Mouse (Mus musculus) bone marrow, adult 2 months (tissue): ENCODE results near the gene Mrvi1. TPM values are rescaled to one million over a fixed set of nuclear protein-coding genes. Genes with fewer than 3 reads are reported as not detected.
A peak's percentile ranks its signal among the peaks of the same experiment; 100 is the strongest.

ENCODE experiments used
- H3K27ac ChIP-seq: fragments of 200-500 bp; 2 replicates; pipeline ENCODE4 v1.5.1; 2012; ENCODE audit warnings: low read depth, mild to moderate bottlenecking, control low read depth, inconsistent platforms, low read length; ENCODE audit not compliant: control insufficient read depth, poor library complexity, insufficient read depth
- H3K4me1 ChIP-seq: fragments of 200-500 bp; 2 replicates; pipeline ENCODE4 v1.6.1; 2011; ENCODE audit warnings: low read length; ENCODE audit not compliant: control insufficient read depth, insufficient read depth
- H3K4me3 ChIP-seq: fragments of 200-500 bp; replicated peaks from 2 replicates; pipeline ENCODE3; 2011; ENCODE audit warnings: mild to moderate bottlenecking, low read depth, low read length, control low read depth; ENCODE audit not compliant: control insufficient read depth
- CTCF ChIP-seq: fragments of 200-500 bp; IDR thresholded peaks from 2 replicates; pipeline ENCODE4 v1.5.1; 2011; ENCODE audit warnings: low read length, control low read depth; ENCODE audit not compliant: control insufficient read depth, insufficient read depth
- POLR2A ChIP-seq: fragments of 200-500 bp; IDR thresholded peaks from 2 replicates; pipeline ENCODE4 v1.6.1; 2011; ENCODE audit warnings: low read depth, mild to moderate bottlenecking, control low read depth, low read length, borderline replicate concordance; ENCODE audit not compliant: control insufficient read depth
- WGBS: fragments of 180-500 bp; shearing (Covaris S2); methylation state at CpG from one replicate; pipeline ENCODE4 v1.1.7; 2018; 5-methylcytosine and 5-hydroxymethylcytosine counted together
- polyA plus RNA-seq: library from polyadenylated mRNA; stranded (reverse); fragments of >200 nt; gene quantifications from 2 replicates; pipeline ENCODE4 v1.2.4, GENCODE M21; 2011; ENCODE audit warnings: low replicate concordance; ENCODE audit not compliant: missing spikeins, insufficient read depth, insufficient read length

Gene Mrvi1
- polyA plus RNA-seq, 1 experiment, result 59.3 TPM

DNA sequence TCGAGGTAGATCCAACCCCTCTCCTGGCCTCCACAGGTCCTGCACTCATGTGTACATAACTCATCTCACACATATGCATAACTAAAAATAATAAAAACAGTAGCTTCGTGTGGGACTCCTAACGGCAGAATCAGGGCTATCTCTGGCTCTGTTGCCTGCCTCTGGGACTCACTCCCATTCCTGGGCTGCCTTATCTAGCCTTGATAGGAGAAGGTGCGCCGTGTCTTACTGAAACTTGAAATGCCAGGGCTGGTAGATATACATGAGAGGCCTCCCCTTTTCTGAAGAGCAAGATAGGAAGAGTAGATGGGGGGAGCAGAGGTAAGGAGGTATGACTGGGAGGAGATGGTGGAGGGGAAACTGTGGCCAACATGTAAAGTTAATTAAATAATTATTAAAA is 15.4 kb downstream of the Mrvi1 start:
- no peak overlapping the region for H3K27ac ChIP-seq
- TF ChIP-seq CTCF (no peak), POLR2A (no peak)
- WGBS, result 64% methylated on average over 5 of the region's 5 CpGs
- H3K4me1 ChIP-seq, result peaks cover 7% of the 10 kb centered on the region
- no peak overlapping the region for H3K4me3 ChIP-seq

- H3K27ac ChIP-seq, result no peak overlapping the region
- no peak overlapping the region for H3K4me3 ChIP-seq
- H3K4me1 ChIP-seq, result peaks cover 7% of the 10 kb centered on the region
- no peak for TF ChIP-seq CTCF
- TF ChIP-seq POLR2A, result no peak
- WGBS, result 58% methylated on average over 3 of the region's 3 CpGs
Observed at GRCm38 (mm10) chr7:110965387-110965786, 16.9 kb downstream of the Mrvi1 start.

DNA sequence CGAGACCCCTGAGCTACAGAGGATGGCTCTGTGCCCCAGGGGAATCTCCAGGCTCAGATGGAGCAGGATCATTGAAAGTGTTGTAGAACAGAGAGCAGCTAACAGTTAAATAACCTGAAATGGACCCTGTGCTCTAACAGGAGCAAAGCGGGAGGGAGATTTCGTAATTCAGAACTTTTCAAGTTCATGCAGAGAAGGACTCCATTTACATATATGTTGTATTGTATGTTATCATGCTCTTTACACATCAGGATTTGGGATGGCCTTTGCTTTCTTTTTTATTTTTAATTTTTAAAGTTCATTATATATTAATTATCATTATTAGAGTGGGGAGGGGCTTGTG is 18.6 kb downstream of the Mrvi1 start:
- 43% methylated on average over 3 of the region's 3 CpGs for WGBS
- Histone ChIP-seq H3K27ac (no peak overlapping the region), H3K4me1 (peaks cover 7% of the 10 kb centered on the region), H3K4me3 (no peak overlapping the region)
- TF ChIP-seq POLR2A (no peak), CTCF (no peak)

- no peak for TF ChIP-seq POLR2A
- TF ChIP-seq CTCF, result no peak
- Histone ChIP-seq H3K27ac (no peak overlapping the region), H3K4me3 (no peak overlapping the region), H3K4me1 (peaks cover 7% of the 10 kb centered on the region)
- WGBS, result 41% methylated on average over 9 of the region's 9 CpGs
Observed at GRCm38 (mm10) chr7:110962943-110963654, 19.2 kb downstream of the Mrvi1 start.

- peaks cover 7% of the 10 kb centered on the region for H3K4me1 ChIP-seq
- no peak overlapping the region for H3K4me3 ChIP-seq
- 86% methylated on average over 3 of the region's 3 CpGs for WGBS
- H3K27ac ChIP-seq, result no peak overlapping the region
- TF ChIP-seq POLR2A (no peak), CTCF (no peak)
Observed at GRCm38 (mm10) chr7:110962497-110962896, 19.8 kb downstream of the Mrvi1 start.

DNA sequence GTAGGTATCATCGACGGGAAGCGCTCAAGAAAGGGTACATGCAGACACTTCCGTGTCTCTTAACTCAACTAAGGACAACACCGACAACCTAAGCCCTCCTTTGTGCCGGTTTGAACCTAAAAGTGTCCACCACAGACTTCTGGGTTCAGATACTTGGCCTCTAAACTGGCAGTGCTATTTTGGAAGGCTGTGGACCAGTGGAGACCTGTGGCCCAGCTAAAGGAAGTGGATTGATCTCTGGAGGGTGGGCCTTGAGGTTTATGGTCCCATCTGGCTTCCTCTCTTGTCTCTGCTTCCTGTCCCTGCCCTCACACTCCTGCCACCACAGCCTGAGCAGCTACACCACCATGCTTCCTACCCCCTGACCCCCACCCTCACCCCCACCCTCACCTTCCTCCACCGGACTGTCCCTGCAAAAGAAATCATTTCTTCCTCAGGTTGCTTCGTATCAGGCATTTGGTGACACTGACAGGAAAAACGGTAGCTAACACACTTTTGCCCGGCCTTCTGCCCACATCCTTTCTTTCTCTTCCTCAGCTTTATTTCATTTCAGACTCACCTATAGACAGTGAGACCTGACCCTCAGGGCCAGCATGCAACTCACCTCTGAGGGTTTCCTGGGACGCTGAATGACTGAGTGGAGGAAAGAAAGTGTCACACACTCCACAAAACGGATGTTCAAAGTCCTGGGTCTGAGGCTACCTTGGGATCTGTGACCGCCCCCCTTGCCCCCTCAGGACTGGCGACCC is 25.7 kb downstream of the Mrvi1 start:
- no peak for TF ChIP-seq CTCF
- TF ChIP-seq POLR2A, result no peak
- peaks cover 8% of the 10 kb centered on the region for H3K4me1 ChIP-seq
- no peak overlapping the region for H3K4me3 ChIP-seq
- 11% methylated on average over 14 of the region's 14 CpGs for WGBS
- H3K27ac ChIP-seq, result peak overlapping the region; percentile 41

GRCm38 (mm10) chr7:110955576-110955975 is 26.7 kb downstream of the Mrvi1 start:
- WGBS, result 20% methylated on average over 2 of the region's 2 CpGs
- Histone ChIP-seq H3K4me1 (peaks cover 8% of the 10 kb centered on the region), H3K27ac (no peak overlapping the region)

GRCm38 (mm10) chr7:110954072-110954858 is 28.0 kb downstream of the Mrvi1 start:
- TF ChIP-seq CTCF, result no peak
- no peak overlapping the region for H3K27ac ChIP-seq
- H3K4me1 ChIP-seq, result peaks cover 8% of the 10 kb centered on the region
- H3K4me3 ChIP-seq, result no peak overlapping the region
- WGBS, result 48% methylated on average over 6 of the region's 6 CpGs

More at GRCm38 (mm10) chr7:110955576-110955975, 26.7 kb downstream of the Mrvi1 start:
- TF ChIP-seq CTCF, result no peak
- no peak for TF ChIP-seq POLR2A
- no peak overlapping the region for H3K4me3 ChIP-seq
